Mouse (Mus musculus) lung, postnatal 14 days (tissue): ENCODE measurements at regions not wholly inside any gene's neighbourhood (a gene's known extent, or its start where the extent isn't known, plus 50 kb on each side); places are given as distances from the start of the nearest gene placed in this dataset.
"Not testable (repeated sequence)": the region's sequence is repeated elsewhere in the genome, so short reads cannot be mapped to it uniquely, and the experiment has no call there.

Source experiments
- DNase-seq: peaks from one replicate; pipeline ENCODE4 v3.0.0; 2021

DNA sequence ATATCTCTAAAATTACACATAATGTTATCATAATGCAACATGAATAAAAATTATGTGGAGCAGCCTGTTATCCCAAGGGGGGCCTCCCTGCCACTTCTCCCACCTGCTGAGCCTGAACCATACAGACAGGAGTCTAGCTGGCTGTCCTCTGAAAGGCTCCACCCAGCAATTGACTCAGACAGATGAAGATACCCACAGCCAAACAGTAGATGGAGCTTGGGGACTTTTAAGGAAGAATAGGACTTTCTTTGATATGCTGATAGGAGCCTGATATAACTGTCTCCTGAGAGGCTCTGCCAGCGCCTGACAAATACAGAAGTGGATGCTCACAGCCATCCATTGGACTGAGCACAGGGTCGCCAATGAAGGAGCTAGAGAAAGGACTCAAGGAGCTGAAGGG lies 468.4 kb downstream of the Dad1 start:
- not testable (repeated sequence) for DNase-seq

DNA sequence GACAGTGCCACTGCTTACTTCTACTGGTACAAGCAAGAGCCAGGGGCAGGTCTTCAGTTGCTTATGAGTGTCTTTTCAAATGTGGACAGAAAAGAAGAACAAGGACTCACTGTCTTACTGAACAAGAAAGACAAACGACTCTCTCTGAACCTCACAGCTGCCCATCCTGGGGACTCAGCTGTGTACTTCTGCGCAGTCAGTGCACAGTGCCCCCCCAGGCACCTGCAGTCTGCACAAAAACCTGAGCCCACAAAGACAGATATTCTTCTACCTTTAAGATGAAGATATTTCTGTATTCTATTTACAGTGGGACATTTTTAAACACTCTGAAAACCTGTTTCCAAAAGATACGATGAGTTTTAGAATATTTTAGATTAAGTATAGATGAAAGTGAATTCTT lies 476.5 kb downstream of the Dad1 start:
- no peak for DNase-seq

DNA sequence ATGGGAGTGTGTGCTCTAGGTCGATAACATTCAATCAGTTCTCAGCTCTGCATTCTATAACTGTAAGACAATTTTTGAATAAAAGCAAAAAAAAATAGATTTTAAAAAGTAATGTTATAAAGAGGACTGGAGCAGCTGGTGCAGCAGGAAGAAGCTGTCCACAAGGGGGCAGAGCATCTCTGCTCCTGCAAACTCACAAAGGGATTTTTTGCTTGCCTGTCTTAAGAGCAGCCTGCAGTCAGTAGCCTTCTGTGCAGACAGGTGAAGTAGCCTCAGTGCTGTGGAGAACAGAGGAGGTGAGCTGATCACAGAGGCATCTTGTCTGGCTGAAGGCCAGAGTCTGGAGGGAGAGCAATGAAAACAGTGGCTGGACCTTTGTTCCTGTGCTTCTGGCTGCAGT lies 477.2 kb downstream of the Dad1 start:
- DNase-seq = peak; percentile 62

DNA sequence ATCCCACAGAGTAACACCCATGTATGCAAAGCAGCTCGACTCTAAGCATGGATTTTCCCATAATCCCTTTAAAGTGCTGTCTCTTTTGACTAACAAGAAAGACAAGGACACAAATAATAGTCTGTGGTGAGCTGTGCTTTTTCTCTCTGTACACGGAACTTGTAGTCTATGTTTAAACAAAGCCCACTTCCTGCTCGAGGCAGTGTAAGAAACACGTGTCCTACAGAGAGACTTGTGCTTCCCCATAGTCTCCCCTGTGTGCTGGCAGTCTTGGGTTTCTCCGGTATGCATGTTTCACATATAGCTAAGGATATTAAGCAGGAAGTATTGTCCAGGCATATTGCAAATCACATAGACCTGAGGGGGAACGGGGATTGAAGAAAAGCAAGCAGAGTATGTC lies 487.4 kb downstream of the Dad1 start:
- DNase-seq = not testable (repeated sequence)

DNA sequence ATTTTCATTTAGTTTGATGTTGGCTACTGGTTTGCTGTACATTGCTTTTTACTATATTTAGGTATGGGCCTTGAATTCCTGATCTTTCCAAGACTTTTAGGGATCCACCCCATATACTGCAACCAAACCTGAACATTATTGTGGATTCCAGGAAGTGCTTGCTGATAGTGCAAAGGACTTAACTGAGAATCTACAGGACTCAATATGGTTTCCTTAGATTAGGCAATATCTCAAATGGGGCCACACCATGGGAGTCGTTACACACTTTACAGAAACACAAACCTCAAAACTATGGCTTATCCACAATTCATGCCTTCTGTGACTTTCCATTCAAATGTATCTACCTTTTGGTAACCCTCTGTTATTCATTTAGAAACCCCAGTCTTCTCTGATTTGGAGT lies 488.0 kb downstream of the Dad1 start:
- DNase-seq = not testable (repeated sequence)

DNA sequence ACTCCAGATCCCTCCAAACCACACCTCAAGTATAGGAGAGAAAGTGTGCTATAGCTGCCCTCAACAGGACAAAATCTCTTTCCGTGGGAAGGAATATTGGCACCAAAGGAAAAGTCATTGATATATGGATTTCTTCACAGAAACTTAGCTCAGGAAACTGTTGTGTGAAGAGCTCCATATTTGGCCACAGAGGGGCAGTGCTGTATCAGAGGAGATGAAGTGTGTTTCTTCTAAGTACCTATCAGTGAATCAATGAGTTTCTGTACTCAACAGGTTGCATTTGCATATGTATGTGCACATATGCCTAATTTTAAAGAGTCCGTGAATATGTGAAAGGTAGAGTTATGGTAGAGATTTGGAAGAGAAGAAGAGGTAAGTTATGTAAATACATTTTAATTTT lies 493.3 kb downstream of the Dad1 start:
- not testable (repeated sequence) for DNase-seq

DNA sequence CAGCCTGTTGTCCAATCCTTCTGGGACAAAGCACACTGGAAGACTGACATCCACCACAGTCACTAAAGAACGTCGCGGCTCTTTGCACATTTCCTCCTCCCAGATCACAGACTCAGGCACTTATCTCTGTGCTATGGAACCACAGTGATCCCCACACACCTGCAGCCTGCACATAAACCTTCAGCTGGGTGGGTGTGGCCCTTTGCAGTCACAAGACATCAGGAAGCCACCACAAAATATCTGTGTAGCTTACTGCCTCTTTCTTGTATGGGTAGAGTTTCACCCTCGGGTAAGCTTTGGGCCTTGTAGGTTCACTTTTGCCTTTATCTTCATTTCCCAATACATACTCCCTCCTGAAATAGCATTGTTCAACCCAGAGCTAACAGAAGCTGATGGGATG lies 496.1 kb downstream of the Dad1 start:
- DNase-seq = not testable (repeated sequence)

DNA sequence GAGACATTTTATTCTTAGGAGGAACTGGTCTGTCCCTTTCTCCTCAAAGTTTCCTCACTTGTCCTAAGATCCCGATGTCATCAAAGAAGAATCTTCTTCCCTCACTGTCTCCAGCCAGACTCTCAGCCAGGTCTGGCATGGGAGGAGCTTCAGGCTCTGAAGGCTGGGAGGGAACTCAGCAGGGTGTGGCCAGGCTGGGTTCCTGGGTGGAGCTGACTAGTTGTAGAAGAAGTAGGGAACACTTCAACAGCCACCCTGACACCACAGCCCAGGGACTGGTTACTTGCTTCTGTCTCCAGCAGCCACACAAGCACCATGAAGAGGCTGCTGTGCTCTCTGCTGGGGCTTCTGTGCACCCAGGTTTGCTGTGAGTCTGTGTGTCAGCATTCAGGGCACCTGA lies 496.8 kb downstream of the Dad1 start:
- not testable (repeated sequence) for DNase-seq

DNA sequence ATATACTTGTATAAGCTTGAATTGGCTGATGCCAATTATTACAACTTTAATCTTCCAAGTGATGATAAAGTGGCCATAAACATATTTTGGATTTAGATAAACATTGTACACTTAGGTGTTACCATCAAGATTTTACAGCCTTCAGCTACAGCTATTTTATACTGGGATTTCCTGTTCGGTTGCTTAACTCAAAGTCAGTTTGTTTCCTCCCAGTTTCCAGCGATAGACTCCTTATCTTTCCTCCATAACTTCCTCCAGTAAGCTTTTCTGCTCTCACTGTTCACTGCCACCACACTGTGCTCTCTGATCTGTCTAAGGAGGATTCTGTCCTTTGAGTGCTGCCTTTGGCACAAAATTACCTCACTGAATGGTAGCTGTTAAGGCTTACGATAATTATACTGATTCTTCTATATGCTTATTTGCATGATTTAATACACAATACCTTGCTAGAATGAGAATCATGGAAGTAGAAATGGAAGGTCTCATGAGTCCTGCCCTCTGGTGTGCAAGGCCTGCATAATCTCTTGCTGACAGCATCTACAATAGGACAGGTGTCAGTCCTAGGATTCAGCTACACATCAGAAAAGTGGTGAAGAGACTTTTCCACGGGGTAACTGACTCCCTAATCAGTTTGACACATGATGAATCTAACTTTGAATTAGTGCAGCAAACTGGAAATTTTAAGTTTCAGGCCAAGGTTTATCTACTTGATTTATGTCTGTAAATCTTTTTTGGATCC lies 503.0 kb downstream of the Dad1 start:
- DNase-seq = no peak

DNA sequence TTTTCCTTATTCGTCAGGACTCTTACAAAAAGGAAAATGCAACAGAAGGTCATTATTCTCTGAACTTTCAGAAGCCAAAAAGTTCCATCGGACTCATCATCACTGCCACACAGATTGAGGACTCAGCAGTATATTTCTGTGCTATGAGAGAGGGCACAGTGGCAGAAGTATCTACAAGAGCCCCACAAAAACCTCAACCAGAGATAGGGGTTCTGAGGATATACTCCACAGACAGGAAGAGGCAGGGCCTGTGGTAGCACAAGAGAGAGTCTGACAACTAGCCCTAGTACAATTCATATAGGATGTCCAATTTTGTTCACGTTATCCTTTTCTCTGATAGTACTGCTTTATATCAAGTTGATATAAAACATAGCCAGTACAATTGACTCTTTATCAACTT lies 510.4 kb downstream of the Dad1 start:
- not testable (repeated sequence) for DNase-seq

DNA sequence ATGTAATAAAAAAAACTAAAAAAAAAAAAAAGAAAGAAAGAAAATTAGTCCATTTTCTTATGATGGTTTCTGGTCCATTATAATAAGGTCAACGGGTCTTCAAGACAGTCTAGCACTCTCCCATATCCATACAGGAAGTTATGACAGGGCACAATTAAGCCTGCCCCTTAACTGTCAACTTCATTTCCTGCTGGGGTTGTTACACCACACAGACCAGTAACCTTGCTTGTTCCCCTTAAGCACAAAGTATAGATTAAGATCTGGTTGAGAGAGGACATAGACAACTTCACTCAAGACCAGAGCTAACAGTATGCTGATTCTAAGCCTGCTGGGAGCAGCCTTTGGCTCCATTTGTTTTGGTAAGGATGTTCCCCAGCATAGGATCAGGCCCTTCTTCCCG lies 511.0 kb downstream of the Dad1 start:
- not testable (repeated sequence) for DNase-seq

DNA sequence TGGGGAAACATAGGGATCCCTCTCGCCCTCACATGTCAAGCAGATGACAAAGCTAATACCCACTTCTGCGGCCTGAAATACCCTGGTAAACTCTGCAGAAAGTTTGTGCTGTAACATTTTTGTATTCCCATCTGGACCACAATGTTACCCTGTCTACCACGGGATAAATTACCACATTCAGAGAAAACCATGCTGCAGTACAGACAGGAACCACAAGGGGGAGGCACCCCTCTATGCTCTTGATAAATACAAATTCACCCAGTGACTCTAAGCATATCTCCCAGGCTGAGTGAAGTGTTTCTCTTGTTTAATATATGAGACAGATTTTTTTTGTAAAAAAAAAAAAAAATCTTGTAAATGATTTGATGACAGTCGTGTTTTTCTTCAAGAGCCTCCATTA lies 512.7 kb downstream of the Dad1 start:
- peak; percentile 47 for DNase-seq

DNA sequence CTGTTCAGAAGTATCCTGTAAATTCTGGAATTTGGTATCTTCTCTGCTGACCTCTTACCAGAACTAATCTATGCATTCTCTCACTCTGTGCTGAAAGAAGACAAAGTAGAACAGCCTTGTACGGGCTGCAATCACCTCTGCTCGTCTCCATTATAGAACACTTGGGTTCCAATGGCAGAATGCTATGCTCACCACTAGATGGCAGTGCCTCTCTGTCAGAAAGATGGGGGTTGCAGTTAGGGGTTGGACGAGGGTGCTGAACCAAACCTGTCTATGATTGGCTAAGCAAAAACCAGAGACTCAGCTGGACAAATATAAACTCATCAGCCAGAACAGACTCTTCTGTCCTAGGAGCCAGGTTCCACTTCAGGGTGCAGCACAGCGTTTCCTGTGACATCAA lies 515.9 kb downstream of the Dad1 start:
- not testable (repeated sequence) for DNase-seq

DNA sequence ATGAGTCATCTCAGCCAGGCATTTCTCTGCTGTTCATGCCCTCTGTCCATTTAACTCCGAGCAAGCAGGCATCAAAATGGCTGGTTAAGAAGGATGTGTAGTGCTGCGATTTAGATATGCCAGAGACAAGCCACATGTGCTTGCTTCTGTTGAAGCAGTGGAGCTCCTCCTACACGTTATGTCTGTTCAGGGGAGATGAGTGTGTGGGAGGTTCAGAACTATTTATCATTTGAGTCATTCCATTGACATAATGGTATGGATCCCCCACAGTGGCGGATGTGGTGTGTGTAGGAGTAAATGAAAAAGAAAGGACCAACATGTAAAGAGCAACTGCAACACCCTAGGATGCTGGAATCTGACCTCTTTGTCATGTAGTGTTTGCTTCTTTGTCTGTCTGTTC lies 517.6 kb downstream of the Dad1 start:
- not testable (repeated sequence) for DNase-seq

DNA sequence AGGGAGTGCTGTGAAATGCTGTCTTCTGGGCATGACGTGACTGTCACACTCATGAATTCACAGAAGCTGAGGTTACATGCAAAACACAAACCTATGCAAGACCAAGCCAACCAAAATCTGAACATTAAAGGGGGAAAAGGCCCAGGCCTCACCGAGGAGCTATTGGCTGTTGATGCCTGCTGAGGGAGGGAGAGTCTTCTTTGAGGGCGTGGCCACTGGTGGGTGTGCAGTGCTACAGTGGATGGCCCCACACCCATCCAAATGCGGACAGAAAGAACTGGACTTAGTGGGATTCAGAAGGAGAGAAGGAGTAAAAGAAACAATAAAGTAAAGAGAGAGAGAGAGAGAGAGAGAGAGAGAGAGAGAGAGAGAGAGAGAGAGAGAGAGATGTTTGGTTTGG lies 522.3 kb downstream of the Dad1 start:
- not testable (repeated sequence) for DNase-seq

DNA sequence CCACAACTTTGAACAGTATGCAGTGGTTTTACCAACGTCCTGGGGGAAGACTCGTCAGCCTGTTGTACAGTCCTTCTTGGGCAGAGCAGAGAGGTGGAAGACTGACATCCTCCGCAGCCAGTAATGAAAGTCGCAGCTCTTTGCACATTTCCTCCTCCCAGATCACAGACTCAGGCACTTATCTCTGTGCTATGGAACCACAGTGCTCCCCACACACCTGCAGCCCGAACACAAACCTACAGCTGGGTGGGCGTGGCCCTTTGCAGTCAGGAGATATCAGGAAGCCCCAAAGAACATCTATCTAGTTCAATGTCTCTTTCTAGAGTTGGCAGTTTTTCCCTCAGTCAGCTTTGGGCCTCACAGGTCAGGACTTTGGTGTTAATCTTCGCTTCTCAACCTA lies 524.0 kb downstream of the Dad1 start:
- not testable (repeated sequence) for DNase-seq

DNA sequence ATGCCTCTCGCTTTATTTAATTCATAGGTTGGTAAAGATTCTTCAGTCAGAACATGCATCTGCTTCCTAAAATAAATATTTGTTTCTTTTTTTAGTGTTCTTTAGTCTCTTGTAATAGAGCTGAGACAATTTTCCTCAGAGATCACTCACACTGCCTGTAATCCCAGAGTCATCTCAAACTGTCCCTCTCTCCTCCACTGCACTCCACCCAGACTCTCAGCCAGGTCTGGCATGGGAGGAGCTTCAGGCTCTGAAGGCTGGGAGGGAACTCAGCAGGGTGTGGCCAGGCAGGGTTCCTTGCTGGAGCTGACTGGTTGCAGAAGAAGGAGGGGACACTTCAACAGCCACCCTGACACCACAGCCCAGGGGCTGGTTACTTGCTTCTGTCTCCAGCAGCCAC lies 524.8 kb downstream of the Dad1 start:
- not testable (repeated sequence) for DNase-seq

DNA sequence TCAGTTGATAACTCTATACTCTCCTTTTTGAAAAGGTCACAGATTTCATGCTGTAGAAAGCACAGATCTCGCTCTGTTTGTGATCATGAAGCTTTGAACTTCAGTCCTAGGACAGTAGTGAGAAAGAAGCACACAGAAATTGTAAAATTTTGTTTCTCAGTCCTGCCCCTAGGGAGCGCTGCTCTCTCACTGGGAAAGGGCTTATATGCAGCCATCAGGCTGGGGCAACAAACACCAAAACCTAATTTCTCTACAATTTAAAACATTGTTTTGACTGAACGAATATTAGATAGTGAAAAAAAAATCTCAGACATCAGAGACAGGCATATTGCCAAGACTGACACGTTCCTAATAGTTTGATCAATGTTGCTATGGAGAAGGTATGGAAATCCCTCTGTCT lies 527.0 kb downstream of the Dad1 start:
- DNase-seq = not testable (repeated sequence)

DNA sequence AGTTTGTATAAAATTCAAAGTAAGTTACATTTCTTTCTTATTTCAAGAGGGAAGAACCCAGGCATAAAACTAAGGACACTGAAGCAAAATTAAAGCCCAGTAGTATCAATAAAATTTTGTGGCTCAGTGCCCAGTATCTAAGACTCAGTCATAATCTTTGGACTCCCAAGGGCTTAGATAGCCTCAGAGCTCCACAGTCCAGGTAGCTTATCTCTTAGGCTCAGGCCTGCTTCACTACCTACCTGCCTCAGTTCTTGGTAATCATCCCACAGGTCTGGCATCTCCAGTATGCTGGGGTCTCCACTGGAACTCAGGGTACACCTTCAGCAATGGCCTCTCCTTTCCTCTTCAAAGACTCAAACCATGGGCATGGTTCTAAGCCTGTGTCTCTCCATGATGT lies 530.3 kb downstream of the Dad1 start:
- not testable (repeated sequence) for DNase-seq

DNA sequence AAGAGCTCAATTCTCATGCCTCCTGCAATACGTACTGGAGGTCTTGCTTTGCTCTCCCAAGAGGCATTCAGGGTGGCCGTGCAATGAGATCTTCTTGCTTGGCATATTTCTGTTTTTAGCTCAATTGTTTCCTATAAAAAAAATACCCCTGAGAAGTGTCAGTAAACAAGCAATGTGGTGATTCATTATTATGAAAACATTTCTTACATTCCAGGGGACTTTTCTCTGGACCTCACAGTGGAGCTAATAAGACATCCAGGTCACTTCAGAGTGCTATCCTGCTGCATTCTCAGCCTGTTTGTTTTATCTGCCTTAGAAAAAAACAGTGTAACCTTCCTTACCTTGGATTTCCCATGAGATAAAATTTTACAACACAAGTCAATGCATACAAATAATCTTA lies 532.0 kb downstream of the Dad1 start:
- DNase-seq = not testable (repeated sequence)

DNA sequence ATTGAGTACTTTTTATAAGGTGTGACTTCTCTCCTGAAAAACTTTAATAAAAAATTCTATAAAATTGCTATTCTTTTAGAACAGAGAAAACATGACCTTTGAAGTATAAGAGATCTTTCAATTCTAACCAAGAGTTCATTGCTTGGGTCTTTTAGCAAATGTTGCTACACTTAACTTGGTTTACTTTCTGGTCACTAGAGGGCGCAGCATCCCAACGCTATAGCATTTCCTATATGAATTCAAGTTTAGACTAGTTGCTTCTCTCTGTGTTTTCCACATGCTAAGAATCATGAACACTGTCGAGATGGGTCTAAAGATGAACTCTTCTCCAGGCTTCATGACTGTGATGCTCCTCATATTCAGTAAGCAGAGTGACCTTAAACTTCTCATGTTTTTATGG lies 544.3 kb downstream of the Dad1 start:
- DNase-seq = not testable (repeated sequence)

DNA sequence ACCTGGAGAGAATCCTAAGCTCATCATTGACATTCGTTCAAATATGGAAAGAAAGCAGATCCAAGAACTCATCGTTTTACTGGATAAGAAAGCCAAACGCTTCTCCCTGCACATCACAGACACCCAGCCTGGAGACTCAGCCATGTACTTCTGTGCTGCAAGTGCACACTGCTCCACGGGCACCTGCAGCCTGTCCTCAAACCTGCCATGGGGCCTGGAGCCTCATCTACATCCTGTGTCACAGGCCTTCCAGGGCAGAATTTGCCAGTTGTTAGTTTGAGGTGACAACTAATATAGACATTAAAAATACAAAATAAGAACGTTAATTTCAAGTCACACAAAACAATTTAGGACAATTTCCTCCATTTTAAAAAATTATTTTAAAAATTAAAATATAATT lies 549.6 kb downstream of the Dad1 start:
- DNase-seq = not testable (repeated sequence)

DNA sequence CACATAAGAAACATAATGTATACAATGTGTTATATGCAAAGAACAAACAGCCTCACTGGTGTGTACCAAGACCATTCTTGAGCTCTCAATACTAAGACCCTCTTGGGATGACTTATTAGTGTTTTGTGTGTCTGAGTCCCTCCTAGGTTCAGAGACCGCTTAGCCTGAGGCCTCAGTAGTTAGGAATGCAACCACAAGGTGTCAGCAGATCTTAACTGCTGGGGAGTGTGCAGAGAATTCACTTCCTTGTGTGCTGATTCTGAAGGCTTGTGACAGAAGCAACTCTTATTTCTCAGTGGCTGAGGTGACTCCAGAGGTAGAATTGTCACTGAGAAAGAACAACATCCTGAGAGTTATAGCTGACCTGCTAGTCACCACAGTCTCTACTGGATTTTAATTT lies 550.3 kb downstream of the Dad1 start:
- not testable (repeated sequence) for DNase-seq

DNA sequence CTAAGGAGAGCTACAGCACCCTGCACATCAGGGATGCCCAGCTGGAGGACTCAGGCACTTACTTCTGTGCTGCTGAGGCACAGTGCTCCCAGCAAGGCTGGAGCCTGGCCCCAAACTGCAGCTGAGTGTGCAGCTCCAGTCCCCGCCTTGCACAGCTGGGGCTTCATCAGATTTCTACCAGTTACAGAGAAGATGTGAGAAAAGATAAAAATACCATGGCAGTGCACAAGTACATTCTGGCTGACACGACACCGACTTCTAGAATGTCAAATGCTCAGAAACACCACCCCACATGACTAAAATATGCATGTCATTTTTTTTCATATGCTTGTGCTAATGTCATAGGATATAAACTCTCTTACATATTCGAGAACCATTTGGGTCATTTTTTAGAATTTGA lies 569.8 kb downstream of the Dad1 start:
- not testable (repeated sequence) for DNase-seq

DNA sequence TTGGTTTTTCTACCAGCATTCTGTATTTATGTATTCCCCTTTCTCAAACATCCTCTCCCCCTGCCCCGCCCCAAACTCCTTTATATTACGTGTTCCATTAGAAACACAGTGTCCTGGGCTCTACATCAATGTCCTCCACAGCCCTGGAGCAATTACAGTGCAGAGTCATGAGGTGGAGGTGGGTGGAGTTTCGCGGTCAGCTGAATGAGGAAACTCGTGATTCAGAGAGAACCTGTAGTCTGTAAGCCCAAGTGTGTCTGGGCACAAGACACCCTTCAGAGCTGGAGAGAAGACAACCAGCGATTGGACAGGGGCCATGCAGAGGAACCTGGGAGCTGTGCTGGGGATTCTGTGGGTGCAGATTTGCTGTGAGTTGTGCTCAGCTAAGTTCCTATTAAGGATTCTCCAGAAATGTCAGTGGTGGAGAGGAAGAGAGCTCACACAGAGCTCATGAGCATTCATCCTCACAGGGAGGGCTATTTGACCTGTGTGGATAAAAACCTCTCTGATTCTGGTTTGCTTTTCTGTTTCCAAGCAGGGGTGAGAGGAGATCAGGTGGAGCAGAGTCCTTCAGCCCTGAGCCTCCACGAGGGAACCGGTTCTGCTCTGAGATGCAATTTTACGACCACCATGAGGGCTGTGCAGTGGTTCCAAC lies 570.4 kb downstream of the Dad1 start:
- not testable (repeated sequence) for DNase-seq
